Mouse (Mus musculus) spleen, postnatal 4 days (tissue): ENCODE measurements around the gene Ttc24.
A peak's percentile ranks its signal among the peaks of the same experiment; 100 is the strongest.

Experiments
- DNase-seq, 2 experiments: peaks; one replicate each; pipeline ENCODE4 v3.0.0; 2022; ENCODE audit warnings: low spot score in 2 of 2

Ttc24 gene

DNA sequence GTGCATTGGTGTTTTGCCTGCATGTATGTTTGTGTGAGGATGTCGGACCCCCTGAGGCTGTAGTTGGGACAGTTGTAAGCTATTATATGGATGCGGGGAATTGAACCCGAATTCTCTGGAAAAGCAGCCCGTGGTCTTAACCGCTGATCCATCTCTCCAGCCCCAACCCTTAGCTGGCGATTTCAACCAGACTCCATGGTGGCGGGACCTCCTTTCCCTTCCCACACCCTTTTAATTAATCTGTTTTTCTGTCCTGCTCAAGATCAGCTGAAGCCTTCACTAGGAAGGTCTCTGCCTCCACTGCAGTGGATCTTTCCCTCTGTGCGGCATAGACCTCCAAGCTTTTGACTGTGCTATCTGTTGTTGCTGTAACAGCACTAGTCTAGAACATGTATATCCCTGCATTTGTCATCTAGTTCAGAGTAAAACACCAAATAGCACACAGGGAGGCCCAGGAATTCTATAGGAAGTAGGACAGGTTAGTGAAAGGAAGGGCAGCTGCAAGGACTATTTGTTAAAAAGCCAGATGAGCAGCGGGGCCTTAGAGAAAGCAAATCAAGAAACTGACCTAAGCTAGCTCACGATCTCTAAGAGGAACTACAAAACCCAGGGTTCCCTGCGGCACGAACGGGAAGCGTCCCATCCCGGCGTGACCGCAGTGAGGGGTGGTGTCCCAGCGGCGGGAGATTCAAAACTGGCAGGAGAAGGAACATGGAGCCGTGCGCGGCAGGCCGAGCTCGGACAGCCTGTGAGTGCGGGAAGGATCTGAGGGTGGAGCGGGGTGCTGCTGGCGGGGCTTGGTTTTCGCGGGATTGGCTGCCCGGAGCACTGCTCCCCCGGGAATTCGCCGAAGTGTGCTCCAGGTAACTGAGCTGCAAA lies 3.5 kb upstream of the Ttc24 start, which contains the start of gene Iqgap3:
Gene Iqgap3, plus strand, starts transcription at position 627 of the 879 bp plus-strand sequence.
- peak; percentile 83 to 92 for DNase-seq

DNA sequence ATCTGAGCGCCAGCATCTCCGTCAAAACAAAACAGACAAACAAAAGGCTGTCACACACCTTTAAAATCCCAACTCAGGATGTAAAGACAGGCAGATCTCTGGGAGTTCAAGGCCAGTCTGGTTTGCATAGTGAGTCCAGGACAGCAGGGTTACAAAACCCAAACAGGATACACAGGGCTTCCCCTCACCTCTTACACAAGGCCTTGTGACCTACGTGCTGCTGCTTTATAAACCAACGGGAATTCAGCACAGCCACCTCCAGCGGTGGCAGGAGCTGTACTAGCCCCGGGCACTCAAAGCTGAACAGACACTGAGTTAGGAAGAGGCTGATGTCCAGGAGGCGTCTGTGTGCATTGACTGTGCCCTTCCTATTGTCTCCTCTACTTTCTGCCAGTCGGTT lies 663 bp downstream of the Ttc24 start:
- no peak for DNase-seq

DNA sequence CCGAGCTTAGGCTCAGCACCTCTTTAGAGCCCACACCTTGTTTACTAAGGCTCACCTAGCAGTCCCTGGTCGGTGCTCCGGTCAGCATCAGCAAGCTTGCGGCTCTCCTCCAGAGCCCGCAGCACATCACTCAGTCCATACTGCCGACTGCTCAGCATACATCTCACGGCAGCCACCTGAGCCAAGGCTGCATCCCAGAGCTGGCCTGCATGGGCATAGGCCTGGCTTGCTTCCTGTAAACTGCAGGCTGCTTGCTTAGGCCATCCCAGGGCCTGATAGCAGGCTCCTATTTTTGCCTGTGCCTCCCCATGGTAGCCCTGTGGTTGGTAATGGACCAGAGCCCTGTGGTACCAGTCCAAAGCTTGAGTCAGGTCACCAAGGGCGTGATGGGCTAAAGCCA lies 3.3 kb downstream of the Ttc24 start:
- no peak for DNase-seq

- DNase-seq, result no peak
These were observed 3.8 kb downstream of the Ttc24 start for GRCm38 (mm10) chr3:88074351-88074750.

DNA sequence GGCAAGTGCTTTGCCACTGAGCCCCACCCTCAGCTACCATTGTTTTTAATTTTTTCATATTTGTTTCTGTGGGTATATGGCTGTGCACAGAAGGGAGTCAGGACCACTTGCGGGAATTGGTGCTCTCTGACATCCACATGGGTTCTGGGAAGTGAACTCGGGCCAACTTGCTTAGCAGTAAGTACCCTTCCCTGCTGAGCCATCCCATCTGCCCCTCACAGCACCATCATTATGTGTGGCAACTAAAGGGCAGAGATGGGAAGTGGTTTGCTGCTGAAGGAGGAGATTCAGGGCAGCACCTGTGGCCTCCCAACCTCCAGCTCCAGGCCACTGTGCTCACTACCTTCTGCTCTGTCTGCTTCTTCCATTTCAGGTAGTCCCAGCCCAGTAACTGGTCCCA lies 4.5 kb downstream of the Ttc24 start:
- DNase-seq, result no peak

- DNase-seq, result peak; percentile 78 to 91
These were observed 6.3 kb downstream of the Ttc24 start for GRCm38 (mm10) chr3:88071783-88072182.

DNA sequence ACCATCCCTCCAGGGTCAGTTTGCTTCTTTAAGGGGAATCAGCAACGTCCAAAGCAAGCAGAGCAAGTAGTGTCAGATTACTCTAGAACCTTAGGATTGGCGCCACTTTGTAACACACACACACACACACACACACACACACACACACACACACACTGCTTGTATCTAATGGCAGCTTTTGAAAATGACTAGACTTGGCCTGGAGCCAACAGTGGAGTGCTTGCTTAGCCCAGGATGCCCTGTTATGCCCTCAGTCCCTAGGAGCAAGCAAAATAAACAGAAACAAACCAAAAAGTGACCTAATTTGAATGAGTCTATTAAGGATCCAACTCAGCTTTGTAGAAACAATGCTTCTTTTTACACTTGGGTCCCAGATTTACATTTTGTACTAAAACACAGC lies 9.7 kb downstream of the Ttc24 start:
- DNase-seq, result no peak

DNA sequence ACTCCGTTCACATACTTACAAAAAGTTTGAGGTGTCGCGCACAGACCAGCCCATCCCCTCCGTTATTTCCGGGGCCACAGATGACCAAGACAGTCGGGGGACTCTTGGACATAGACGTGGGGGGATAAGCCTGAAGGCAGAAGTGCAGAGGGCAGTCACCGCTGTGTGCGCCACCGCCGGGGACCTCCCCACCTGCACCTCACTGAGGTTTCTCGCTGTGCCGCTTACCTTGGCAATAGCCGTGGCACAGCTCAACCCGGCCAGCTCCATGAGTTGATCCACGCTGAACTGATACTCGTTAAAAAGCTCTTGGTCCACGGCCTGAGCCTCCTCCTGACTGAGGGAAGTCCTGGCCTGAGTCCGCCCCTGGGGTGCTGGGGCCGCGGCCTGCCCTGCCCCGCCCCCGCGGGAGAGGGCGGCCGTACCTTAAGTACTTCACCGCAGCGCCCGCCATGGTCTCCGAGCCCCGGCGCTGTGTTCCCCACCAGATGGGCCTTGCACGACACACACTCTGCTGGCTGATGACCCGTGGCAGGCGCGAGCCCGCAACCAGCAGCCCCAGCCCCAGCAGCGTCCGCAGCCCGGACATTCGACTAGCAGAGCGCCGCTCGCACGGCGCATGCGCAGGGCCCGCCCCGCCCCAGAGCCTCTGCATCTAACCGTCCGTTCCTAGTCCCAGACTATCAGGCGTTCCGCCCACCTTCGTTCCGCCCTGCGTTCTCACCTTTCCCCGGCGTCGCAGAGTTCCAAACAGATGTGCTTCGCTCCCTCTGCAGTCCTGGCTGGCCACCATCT lies 20.0 kb downstream of the Ttc24 start, which contains the start of gene Naxe:
Gene Naxe, minus strand, starts transcription at position 594 of the 795 bp plus-strand sequence.
- DNase-seq, result peak; percentile 82 to 92

DNA sequence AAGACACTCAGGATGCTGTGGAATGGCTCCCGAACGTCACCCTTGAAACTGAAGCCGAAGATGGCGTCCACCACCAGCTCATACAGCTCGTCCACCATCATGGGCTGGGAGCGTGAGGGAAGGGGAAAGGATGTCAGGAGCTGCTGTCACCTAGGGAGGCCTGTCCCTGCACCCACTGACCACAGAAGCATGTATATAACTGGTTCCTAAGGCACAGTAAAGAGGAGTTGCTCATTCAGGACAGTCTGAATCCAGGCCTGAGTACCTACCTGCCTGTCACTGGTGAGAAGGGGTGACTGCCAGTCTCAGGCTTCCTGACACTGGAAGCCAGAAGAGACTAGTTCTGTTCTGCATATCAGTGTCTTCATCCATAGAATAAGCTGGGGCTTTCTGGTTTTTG lies 21.1 kb downstream of the Ttc24 start:
- DNase-seq, result no peak

DNA sequence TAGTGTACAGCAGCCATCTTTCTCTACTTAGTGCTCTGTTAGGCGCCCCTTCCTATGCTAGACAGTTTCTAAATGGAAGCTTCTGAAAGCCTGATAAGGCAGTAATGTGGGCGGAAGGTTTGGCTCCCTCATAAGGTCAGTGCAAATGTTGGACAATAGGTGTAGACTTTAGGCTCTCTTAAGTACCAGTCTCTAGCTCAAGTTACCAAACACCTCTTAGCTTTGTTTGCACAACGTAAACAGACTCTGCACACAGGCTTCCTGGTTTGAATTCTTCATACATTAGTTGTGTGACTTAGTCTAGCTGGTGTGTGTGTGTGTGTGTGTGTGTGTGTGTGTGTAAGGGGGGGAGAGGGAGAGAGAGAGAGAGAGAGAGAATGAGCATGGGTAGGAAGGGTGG lies 28.6 kb downstream of the Ttc24 start:
- no peak for DNase-seq

DNA sequence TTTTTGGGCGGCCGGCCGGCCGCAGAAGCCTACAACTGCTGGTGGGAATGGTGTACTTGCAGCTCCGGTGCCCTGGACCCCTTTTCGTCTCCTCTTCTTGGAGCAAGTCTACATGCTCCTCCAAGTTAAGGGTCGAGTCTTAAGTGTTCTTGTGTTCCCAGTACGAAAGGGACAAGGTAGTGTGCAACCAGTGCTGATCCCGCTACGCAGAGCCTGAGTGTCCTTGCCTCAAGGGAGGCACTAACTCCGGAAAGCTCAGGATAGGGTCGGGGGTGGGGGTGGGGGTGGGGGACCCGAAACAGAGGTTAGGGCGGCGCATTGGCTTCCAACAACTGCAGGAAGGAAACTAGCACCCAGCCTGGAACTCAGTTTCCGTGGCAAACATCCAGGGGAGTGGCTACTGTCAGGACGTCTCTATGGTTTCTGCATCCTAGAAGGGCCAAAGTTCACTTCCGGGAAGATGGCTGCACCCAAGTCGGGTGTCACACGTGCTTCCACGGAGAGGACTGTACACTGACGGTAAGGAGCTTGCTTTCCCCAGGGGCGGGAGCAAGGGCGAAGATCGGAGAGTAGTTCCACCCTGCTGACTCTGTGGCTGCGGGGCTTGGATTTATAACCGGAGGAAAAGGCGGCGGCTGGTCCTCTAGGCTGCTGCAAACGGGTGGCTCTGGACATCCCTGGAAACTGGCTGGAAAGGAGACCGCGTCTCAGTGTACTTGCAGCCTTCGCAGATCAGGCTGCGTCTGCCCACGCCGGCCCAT lies 35.3 kb downstream of the Ttc24 start, which contains the start of gene Gpatch4:
Gene Gpatch4, plus strand, starts transcription at position 448 of the 761 bp plus-strand sequence.
- DNase-seq, result peak; percentile 81 to 85

GRCm38 (mm10) chr3:88035561-88036293 lies 42.4 kb downstream of the Ttc24 start:
- no peak for DNase-seq

DNA sequence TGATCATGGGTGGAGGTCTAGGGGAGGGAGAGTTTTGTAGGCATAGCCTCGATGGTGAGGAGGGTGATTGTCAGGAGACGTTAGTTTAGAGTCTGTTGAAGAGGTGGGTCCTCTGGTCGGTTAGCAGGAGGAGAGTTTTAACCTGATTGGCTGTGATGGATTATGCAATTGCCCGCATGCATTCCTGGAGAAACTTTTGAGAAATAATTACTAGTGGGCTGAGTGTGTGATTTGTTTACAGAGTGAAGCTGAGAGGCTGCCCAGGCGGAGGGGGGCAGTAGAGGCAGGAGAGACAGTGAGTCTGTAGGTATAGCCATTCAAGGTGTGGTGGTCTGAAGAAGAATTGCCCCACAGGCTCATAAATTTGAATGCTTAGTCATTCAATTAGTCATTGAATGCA lies 44.6 kb downstream of the Ttc24 start:
- DNase-seq, result no peak

DNA sequence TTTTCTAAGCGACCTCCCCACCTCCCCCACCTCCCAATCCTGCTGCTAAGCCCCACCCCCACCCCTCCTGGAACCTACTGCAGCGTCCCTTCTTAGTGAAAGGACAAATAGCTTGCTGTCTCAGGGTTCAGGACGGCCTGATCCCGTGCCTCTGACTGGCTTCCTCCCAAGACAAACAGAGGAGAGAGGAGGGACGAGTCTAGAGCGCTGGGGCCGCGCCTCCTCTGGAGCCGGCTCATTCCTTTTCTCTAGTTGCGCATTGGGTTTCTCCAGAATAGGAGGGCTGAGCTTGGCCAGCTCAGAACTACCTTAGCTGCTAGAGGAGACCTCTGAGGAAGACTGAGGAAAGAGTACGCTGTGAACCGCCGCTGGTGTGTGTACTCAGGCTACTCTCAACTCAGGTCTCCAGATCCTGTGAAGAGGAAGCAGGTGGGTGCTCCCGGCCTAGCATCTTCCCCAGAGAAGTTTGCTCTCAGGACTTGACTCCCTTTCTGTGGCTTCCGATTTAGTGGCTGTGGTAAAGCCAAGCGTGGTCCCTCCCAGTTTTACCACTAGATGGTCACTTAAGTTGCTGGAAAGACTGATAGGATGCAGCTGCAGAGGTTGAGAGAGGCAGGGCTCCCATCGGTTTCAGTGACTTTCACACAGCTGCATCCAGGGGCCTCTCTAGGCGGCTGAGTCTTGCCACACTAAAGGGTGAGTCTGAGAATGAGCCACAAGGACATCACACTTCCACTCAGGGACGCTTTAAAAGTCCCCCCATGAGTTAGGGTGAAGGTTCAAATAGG lies 47.3 kb downstream of the Ttc24 start:
- DNase-seq, result no peak

DNA sequence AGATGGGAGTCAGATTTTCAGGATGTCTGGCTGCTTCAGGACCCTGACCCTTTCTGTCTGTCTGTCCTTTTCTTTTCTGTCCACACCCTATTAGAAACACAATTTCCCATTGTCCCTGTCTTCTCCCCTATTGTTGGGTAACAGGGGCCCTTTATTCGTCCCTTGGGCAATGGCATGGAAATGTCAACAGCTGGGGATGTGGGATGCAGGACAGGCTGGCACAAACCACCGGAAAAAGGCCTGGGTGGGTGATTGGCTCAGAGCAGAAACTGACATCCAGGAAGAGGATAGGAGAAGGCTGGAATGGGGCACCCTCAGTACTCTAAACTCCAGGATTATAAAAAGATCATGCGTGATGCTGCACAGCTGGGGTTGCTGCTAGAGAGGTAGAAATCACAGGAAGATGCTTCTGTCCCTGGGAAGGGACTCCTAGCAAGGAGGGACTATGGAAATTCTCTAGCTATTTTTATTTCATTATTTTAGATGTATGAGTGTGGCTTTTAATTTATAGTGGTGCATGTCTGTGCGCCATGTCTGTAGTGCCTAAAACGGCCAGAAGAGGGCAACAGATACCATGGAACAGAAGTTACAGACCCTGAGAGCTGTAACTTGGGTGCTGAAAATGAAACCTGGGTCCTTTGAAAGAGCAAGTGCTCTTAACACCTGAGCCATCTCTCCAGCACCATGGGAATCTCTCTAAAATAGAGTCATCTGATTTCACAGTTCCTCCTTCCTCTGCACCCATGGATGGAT lies 50.5 kb downstream of the Ttc24 start, which contains the start of gene Hapln2:
Gene Hapln2, minus strand, starts transcription at position 150 of the 753 bp plus-strand sequence.
- no peak for DNase-seq

DNA sequence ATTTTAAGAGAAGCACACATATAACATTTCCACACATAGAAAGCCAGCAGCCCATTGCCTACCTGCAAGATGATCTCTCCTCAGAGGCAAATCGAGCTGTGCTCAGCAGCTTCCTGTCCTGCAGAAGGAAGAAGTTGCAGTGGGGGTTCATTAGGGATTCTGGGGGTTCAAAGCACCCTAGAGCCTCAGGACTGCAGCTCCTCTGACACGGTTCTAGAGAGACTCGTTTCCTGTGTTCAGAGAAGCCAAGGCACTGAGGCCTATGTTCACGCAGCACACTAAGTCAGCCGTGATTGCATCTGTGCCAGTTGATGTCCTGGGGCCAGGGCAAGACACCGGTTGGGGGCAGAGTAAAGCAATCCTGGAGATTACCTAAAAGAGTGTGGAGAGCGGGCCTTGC lies 51.3 kb downstream of the Ttc24 start:
- no peak for DNase-seq

DNA sequence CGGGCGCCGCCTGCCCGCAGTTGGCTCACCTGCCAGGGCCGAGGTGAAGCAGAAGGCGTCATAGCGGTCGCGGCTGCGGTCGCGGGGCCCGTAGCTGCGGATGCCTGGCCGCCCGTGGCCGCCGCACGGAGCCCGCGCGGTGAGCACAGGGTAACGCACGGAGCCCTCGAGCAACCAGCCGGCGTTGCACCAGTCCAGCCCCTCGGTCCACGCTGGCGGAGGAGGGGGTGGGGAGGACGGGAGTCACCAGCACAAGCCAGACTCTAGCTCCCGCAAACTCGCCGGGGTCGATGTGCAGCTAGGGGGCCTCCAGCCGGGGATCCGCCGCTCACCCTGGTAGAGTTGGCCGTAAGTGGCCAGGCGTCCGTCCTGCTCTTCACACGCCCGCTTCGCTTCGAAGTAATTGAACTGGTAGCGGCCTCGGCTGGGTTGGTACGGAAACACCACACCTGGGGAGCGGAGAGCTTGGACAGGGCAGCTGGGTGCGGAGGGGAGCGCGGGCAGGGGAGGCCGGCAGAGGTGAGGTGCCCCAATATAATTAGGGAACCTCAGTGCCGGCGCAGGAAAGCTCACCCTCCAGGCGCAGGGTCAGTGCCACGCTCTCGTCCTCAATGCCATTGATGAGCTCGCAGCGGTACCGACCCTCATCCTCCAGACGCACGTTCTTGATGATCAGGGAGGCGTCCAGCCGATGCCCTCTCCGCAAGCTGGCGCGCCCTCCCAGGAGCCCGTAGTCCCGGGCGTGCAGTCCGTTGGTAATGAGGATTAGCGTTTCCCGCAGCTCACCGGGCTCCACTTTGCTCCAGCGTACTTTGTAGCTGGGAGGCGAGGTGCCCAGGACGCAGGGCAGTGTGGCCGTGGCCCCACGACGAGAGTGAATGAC lies 54.7 kb downstream of the Ttc24 start:
- peak in 1 of 2 experiments; percentile 64 for DNase-seq
